Mouse (Mus musculus) bone marrow macrophage, adult 2 months (primary cell): ENCODE measurements around the gene Hunk.

Experiments
- CTCF ChIP-seq: IDR thresholded peaks from 2 replicates; pipeline ENCODE4 v1.5.1; 2012; ENCODE audit warnings: low read depth, mild to moderate bottlenecking, low read length, moderate library complexity
- POLR2A ChIP-seq: IDR thresholded peaks from 2 replicates; pipeline ENCODE4 v1.6.1; 2012; ENCODE audit warnings: mild to moderate bottlenecking, low read depth, low read length, borderline replicate concordance

GRCm38 (mm10) chr16:90481612-90482011 lies 95.8 kb downstream of the Hunk start:
- TF ChIP-seq POLR2A (no peak), CTCF (no peak)
